Mouse (Mus musculus) erythroblast, embryonic 14.5 days (primary cell): ENCODE measurements around the gene Snd1.

ENCODE experiments used
- GATA1 ChIP-seq: IDR thresholded peaks from 2 replicates; pipeline ENCODE4 v1.6.1; 2012; ENCODE audit warnings: low read length, inconsistent platforms, mixed read lengths
- TAL1 ChIP-seq: IDR thresholded peaks from 3 replicates; pipeline ENCODE4 v1.6.1; 2012; ENCODE audit warnings: low read length, inconsistent platforms, mixed read lengths

- TF ChIP-seq TAL1 (no peak), GATA1 (no peak)
Measured at GRCm38 (mm10) chr6:28615966-28616365, 141.0 kb downstream of the Snd1 start.
